Mouse (Mus musculus) kidney, adult 2 months (tissue): ENCODE data around the gene G6pc3. TPM values are rescaled to one million over a fixed set of nuclear protein-coding genes. Genes with fewer than 3 reads are reported as not detected.

Experiments
- DNase-seq: peaks from one replicate; pipeline ENCODE4 v3.0.0; 2021
- H3K27ac ChIP-seq: fragments of 200-500 bp; 2 replicates; pipeline ENCODE4 v1.5.1; 2012; ENCODE audit warnings: low read depth, low read length, control low read depth, inconsistent platforms; ENCODE audit not compliant: insufficient read depth
- H3K27me3 ChIP-seq: fragments of 200-500 bp; replicated peaks from 2 replicates; pipeline ENCODE4 v1.6.1; 2012; ENCODE audit warnings: mild to moderate bottlenecking, moderate library complexity, low read length, inconsistent platforms; ENCODE audit not compliant: control insufficient read depth, insufficient read depth
- H3K36me3 ChIP-seq: fragments of 200-500 bp; 2 replicates; pipeline ENCODE4 v1.6.1; 2012; ENCODE audit warnings: mild to moderate bottlenecking, moderate library complexity, low read length, inconsistent platforms; ENCODE audit not compliant: control insufficient read depth, insufficient read depth
- H3K4me1 ChIP-seq: fragments of 200-500 bp; 2 replicates; pipeline ENCODE4 v1.6.1; 2011; ENCODE audit warnings: low read length; ENCODE audit not compliant: control insufficient read depth, insufficient read depth
- H3K4me3 ChIP-seq: fragments of 200-500 bp; 2 replicates; pipeline ENCODE4 v1.5.1; 2011; ENCODE audit warnings: mild to moderate bottlenecking, low read depth, low read length, control low read depth; ENCODE audit not compliant: insufficient read depth
- CTCF ChIP-seq: fragments of 200-500 bp; conservative IDR thresholded peaks from 2 replicates; pipeline ENCODE4 v1.5.1; 2011; ENCODE audit warnings: low read depth, mild to moderate bottlenecking, control low read depth, low read length, moderate library complexity, mixed read lengths; ENCODE audit not compliant: insufficient read depth, insufficient read length
- POLR2A ChIP-seq: fragments of 200-500 bp; IDR thresholded peaks from one replicate; pipeline ENCODE4 v1.6.1; 2011; ENCODE audit warnings: low read depth, low read length, control low read depth
- WGBS: fragments of 180-500 bp; shearing (Covaris S2); methylation state at CpG from one replicate; pipeline ENCODE4 v1.1.7; 2018; 5-methylcytosine and 5-hydroxymethylcytosine counted together
- polyA plus RNA-seq: library from polyadenylated mRNA; depleted of rRNA; stranded (reverse); fragments of >200 nt; gene quantifications from 2 replicates; pipeline ENCODE4 v1.2.3, GENCODE M21; 2012

The G6pc3 gene
- polyA plus RNA-seq, 1 experiment = 127 TPM

DNA sequence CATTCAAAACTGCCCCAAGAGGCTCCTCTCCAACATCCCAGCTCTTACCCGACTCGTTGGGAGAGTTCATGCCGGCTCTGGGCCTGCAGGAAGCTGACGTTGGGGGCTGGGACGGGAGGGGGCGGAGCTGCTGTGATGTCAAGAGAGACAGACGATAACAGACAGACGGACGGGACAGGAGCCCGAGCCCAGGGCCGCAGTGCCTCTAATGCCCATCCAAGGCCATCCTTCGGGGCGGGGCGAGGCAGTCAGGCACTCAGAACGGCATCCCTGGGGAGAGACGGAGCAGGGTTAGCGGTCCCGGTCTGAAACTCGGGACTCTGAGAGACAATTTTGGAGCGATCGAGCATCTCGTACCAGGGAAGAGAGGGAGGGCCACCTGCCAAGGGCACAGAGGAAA lies 35.3 kb downstream of the G6pc3 start:
- TF ChIP-seq CTCF (no peak), POLR2A (no peak)

DNA sequence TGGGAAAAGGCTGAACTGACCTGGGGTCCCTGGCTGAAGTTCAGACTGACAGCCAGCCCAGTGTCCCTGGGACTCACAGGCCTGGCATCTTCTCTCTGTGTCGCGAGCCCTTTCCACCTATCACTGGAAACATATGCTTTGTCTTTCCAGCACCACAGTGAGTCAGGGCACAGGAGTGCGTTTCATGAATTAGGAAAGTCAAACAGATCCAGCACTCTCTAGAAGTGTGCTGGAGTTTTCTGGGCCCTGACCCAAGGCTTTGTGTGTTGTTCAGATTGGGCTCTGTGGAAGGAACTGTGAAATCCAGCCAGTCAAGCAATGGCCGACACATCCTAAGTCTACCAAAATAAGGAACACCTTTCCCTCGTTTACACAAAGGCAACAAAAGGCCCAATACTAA lies 35.8 kb downstream of the G6pc3 start:
- no peaks in the 10 kb centered on the region for H3K36me3 ChIP-seq
- H3K27ac ChIP-seq = no peak overlapping the region
- H3K4me1 ChIP-seq = peaks cover 20% of the 10 kb centered on the region
- no peak for DNase-seq
- H3K4me3 ChIP-seq = no peak overlapping the region
- TF ChIP-seq POLR2A (no peak), CTCF (no peak)
- 77% methylated on average over 5 of the region's 5 CpGs for WGBS
- H3K27me3 ChIP-seq = no peaks in the 10 kb centered on the region

More for the DNA sequence above, 35.3 kb downstream of the G6pc3 start:
- Histone ChIP-seq H3K27me3 (no peaks in the 10 kb centered on the region), H3K4me3 (peak overlapping the region; percentile 17; the same call in 1 of the 2 replicates), H3K27ac (no peak overlapping the region), H3K36me3 (no peaks in the 10 kb centered on the region), H3K4me1 (peaks cover 26% of the 10 kb centered on the region)
- 32% methylated on average over 22 of the region's 22 CpGs for WGBS
- peak; percentile 45 for DNase-seq

DNA sequence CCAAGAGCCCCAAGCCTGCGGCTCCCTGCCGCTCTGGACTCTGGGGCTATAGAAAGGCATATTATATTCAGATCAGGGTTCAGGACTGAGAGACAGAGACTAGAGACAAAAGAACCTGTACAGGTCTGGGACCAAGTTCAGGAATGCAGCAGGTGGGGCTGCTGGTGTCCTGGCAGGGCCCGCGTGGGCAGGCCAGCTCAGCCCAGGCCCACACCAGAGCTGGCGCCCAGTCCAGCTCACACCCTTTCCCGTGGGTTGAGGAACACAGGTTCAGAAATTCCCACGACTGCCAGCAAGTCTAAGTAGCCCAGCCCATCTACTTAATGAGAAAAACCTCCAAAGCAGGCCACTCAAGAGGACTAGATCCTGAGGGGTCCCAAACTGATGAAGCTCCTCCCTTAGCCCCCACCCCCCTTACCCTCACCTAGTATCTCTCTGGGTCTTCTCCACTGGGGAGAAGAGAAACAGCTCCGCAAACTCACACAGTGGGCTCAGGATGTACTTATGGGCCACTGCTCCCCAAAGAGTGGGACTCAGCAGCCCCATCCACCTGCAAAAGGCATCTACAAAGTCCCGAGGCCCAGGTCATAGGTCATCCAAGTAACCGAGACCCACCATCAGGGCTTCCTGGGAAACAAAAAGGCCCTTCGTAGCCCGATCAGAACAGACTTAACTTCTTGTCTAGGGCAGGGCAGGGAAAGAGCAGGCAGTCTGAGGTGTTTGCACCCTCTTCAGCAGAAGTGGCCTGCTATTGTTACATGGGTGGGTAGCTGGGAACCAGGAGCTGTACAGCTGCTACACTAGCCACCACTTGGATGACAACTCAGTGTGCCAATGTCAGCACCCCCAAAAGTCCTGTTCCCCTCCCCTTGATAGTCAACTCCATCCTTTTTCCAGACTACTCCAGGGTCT lies 36.9 kb downstream of the G6pc3 start:
- no peak for TF ChIP-seq POLR2A
- no peak for TF ChIP-seq CTCF
- H3K36me3 ChIP-seq = no peaks in the 10 kb centered on the region
- H3K4me1 ChIP-seq = peaks cover 19% of the 10 kb centered on the region
- DNase-seq = no peak
- no peak overlapping the region for H3K4me3 ChIP-seq
- WGBS = 71% methylated on average over 12 of the region's 12 CpGs
- no peak overlapping the region for H3K27ac ChIP-seq
- no peaks in the 10 kb centered on the region for H3K27me3 ChIP-seq

DNA sequence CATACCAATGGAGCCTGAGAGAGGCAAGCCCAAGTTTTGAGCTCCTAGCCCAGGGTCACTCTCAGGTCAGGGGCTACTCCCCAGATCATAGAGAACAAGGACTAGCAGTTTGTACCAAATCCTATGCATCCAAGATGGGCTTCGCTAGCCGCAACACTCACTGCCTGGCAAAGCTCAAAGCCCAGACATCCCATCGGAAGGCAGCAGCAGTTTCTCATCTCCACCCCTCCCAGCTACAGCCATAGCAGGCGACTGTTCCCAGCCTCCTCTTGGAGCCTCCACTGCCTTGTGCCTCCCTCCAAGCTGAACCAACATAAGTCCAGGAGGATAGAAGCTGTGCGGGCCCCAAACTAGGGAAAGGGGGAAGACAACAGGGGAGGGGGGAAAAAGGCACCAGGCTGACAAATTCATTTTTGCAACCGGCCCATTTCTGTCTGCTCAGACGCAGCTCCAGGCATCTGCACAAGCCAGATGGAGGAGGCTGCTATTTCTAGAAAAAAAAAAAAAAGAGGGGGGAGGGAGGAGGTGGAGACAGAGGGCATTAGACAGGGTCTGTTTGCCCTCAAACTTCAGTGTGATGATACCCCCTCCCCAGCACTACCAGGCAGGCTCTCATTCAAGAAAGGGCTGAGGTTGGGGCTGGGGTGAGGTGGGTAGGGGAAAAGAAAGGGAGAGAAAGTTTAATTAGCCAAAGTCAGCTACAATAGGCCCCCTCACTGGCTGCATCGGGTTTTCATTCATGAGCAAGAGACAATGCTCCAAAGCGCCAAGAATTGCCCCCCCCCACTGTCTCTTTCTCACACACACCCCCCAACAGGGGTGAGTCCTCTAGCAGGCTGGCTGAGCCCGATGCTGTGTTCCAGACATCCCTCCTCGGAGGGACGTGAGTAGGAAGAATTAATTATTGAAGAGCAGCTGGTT lies 38.1 kb downstream of the G6pc3 start:
- TF ChIP-seq CTCF = no peak
- TF ChIP-seq POLR2A = no peak
- Histone ChIP-seq H3K27me3 (no peaks in the 10 kb centered on the region), H3K36me3 (no peaks in the 10 kb centered on the region), H3K4me1 (peaks cover 12% of the 10 kb centered on the region), H3K27ac (no peak overlapping the region), H3K4me3 (peak overlapping the region; percentile 4; the same call in 1 of the 2 replicates)
- WGBS = 61% methylated on average over 12 of the region's 12 CpGs
- no peak for DNase-seq

DNA sequence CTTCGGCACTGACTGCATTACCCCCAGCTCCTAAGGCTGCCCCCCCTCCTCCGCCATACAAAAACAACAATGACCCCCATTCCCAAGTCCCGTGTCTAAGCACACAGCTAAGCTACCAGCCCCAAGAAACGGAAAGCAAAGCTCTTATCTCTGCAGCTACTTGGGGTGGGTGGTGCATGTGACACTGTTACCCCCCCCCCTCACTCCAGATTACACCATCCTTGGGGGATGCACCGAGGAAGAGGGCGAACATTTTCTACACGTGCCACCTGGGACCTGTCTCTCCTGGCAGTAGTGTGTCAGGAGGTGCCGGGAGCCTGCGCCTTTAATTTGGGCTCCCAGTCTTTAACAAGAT lies 38.7 kb downstream of the G6pc3 start:
- TF ChIP-seq POLR2A (no peak), CTCF (no peak)
- Histone ChIP-seq H3K36me3 (no peaks in the 10 kb centered on the region), H3K27ac (no peak overlapping the region), H3K27me3 (no peaks in the 10 kb centered on the region), H3K4me3 (peak overlapping the region; percentile 4; the same call in 1 of the 2 replicates), H3K4me1 (peaks cover 9% of the 10 kb centered on the region)
- 51% methylated on average over 9 of the region's 9 CpGs for WGBS
- no peak for DNase-seq

DNA sequence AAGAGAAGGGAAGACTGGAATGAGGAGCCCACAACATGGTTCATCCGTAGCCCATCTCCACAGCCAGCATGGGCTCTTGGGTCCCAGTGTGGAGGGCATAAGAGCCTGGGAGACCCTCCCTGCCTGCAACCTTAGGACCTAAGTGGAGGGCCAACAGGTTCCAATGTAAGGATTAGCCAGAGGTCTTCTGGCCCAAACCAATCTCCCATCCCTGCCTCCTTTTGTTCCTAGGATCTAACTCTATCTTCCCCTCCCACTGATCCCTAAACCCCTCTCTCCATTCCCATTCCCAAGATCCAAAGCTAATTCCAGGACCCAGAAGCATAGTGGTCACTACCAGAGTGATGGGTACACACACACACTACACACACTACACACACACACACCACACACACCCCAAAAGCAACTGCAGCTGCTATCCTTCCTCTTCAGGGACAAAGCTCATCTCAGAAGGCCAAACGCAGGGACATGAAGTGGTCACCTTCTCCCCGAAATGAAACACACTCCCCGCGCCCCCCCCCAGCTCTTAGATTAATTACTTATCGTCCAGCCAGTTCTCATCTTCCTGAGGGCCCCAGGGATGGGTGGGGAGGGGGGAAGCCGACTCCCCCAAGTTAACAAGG lies 39.3 kb downstream of the G6pc3 start:
- no peak overlapping the region for H3K27ac ChIP-seq
- no peak for DNase-seq
- TF ChIP-seq POLR2A = no peak
- TF ChIP-seq CTCF = no peak
- H3K36me3 ChIP-seq = no peaks in the 10 kb centered on the region
- H3K4me1 ChIP-seq = peaks cover 9% of the 10 kb centered on the region; the same call in 1 of the 2 replicates
- H3K27me3 ChIP-seq = no peaks in the 10 kb centered on the region
- peak overlapping the region; percentile 63 for H3K4me3 ChIP-seq
- WGBS = 18% methylated on average over 7 of the region's 7 CpGs
